Mouse (Mus musculus): ENCODE data around the gene Cacna1d. TPM values are rescaled to one million over a fixed set of nuclear protein-coding genes. Genes with fewer than 3 reads are reported as not detected.

Cacna1d gene
- 7.0 and 7.4 TPM in 2 replicates for polyA plus RNA-seq (2015; fragmentation: Nextera tagmentation; extraction: Ambion mirVana)

- H3K27me3 ChIP-seq: no peaks in the 10 kb centered on the region
- H3K4me2 ChIP-seq: no peak within 1 kb of the TSS
- peaks cover 8% of the 10 kb centered on the region; the same call in 1 of the 2 replicates for H3K4me1 ChIP-seq (replicated peaks)
- no peak for ATAC-seq (ENCODE audit: low read depth)
- 92% methylated on average over 9 of the region's 9 CpGs for WGBS
- no peak within 1 kb of the TSS for H3K4me3 ChIP-seq
- no peak within 1 kb of the TSS for H3K27ac ChIP-seq (replicated peaks)
- H3K36me3 ChIP-seq: peaks cover 71% of the 10 kb centered on the region
- no peak within 1 kb of the TSS for H3K9ac ChIP-seq
- H3K9me3 ChIP-seq: no peaks in the 10 kb centered on the region
Measured at GRCm38 (mm10) chr14:30491342-30491741, at the start of gene Cacna1d. Gene Cacna1d (minus strand): TSS chr14:30491455.

- 86% methylated on average over 6 of the region's 6 CpGs for WGBS
- no peak overlapping the region for H3K4me2 ChIP-seq
- no peaks in the 10 kb centered on the region for H3K9me3 ChIP-seq
- H3K9ac ChIP-seq: no peak overlapping the region
- no peaks in the 10 kb centered on the region for H3K4me1 ChIP-seq (replicated peaks)
- H3K27ac ChIP-seq (replicated peaks): no peak overlapping the region
- 0 out of 2 replicates have a peak, but pooled peaks cover 3% of the 10 kb centered on the region for H3K36me3 ChIP-seq
- no peak overlapping the region for H3K4me3 ChIP-seq
- no peaks in the 10 kb centered on the region for H3K27me3 ChIP-seq
- no peak for ATAC-seq (ENCODE audit: low read depth)
Measured at GRCm38 (mm10) chr14:30533780-30534450, 42.7 kb upstream of the Cacna1d start.

DNA sequence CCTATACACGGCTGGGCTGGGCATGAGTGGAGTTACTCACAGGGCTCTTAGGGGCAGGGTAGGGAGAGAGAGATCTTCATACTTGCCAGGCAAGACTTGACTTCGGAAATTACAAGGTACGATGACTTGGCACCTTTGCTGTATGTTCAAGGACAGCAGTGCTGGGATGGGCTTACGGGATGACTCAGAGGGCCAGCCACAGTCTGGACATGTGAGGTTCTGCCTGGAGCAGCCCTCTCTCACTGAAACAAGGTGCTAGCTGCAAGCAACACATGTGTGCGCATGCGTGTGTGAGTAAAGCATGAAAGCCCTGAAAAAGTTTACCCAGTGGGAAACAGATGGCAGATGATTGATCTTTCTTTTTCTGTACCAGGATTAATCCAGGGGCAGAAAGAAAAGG is 40.6 kb upstream of the Cacna1d start:
- Histone ChIP-seq H3K9ac (no peak overlapping the region), H3K4me3 (no peak overlapping the region), H3K9me3 (no peaks in the 10 kb centered on the region), H3K27ac (replicated peaks) (no peak overlapping the region), H3K36me3 (peaks cover 11% of the 10 kb centered on the region), H3K4me1 (replicated peaks) (no peaks in the 10 kb centered on the region; the same call in 1 of the 2 replicates), H3K4me2 (no peak overlapping the region), H3K27me3 (no peaks in the 10 kb centered on the region)
- no peak for ATAC-seq (ENCODE audit: low read depth)
- 94% methylated on average over 6 of the region's 6 CpGs for WGBS

DNA sequence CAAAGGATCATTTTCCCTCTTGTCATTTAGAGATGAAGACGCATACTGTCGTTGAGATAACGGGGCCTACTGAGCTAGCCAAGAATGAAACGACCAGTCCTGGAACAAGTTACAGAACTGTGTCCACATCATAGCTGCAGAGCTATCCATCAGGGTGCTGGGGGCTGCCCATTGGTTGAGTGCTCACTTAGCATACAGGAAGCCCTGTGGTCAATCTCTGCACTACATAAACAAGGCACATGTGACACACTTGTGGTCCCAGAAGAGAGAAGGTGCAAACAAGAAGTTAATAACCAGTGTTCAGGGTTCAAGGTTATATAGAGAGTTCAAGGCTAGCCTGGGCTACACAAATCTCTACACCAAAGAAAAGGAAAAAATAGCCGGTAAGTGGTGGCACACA is 40.2 kb upstream of the Cacna1d start:
- ATAC-seq (ENCODE audit: low read depth): no peak
- Histone ChIP-seq H3K36me3 (peaks cover 14% of the 10 kb centered on the region), H3K27me3 (no peaks in the 10 kb centered on the region), H3K4me2 (no peak overlapping the region), H3K4me1 (replicated peaks) (no peaks in the 10 kb centered on the region; the same call in 1 of the 2 replicates), H3K9me3 (no peaks in the 10 kb centered on the region), H3K9ac (no peak overlapping the region), H3K27ac (replicated peaks) (no peak overlapping the region), H3K4me3 (no peak overlapping the region)
- 88% methylated on average over 5 of the region's 5 CpGs for whole genome bisulfite sequencing

- Histone ChIP-seq H3K27ac (replicated peaks) (no peak overlapping the region), H3K9me3 (no peaks in the 10 kb centered on the region), H3K36me3 (peaks cover 20% of the 10 kb centered on the region), H3K4me1 (replicated peaks) (no peaks in the 10 kb centered on the region; the same call in 1 of the 2 replicates), H3K4me2 (no peak overlapping the region), H3K4me3 (no peak overlapping the region), H3K9ac (no peak overlapping the region), H3K27me3 (no peaks in the 10 kb centered on the region)
- WGBS: 66% methylated on average over 8 of the region's 8 CpGs
- ATAC-seq (ENCODE audit: low read depth): no peak
Measured at GRCm38 (mm10) chr14:30530726-30531269, 39.5 kb upstream of the Cacna1d start.

GRCm38 (mm10) chr14:30529454-30529853 is 38.2 kb upstream of the Cacna1d start:
- WGBS: 92% methylated on average over 12 of the region's 12 CpGs
- Histone ChIP-seq H3K36me3 (peaks cover 33% of the 10 kb centered on the region), H3K9me3 (no peaks in the 10 kb centered on the region), H3K4me2 (no peak overlapping the region), H3K9ac (no peak overlapping the region), H3K4me1 (replicated peaks) (no peaks in the 10 kb centered on the region; the same call in 1 of the 2 replicates), H3K27me3 (no peaks in the 10 kb centered on the region), H3K4me3 (no peak overlapping the region), H3K27ac (replicated peaks) (no peak overlapping the region)
- ATAC-seq (ENCODE audit: low read depth): no peak

DNA sequence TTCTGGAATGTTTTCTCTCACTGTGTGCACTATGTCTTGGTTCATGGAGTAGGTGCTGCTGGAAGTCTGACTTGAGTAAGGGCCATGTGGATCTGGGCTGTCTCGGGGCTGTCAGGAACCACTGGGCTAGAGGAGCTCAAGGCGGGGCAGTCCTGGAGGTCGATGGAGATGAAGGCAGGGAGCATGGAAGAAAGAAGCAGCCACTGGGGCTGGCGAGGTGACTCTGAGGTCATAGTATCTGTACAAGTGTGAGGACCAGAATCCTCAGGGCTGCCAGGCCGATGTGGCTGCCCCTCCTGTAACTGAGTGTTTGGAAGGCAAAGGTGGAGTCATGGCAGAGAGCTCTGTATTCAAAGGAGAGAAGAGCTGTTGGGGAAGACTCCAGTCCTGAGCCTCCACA is 37.7 kb upstream of the Cacna1d start:
- Histone ChIP-seq H3K4me3 (no peak overlapping the region), H3K36me3 (peaks cover 35% of the 10 kb centered on the region), H3K27ac (replicated peaks) (no peak overlapping the region), H3K9ac (no peak overlapping the region), H3K9me3 (no peaks in the 10 kb centered on the region), H3K4me1 (replicated peaks) (no peaks in the 10 kb centered on the region; the same call in 1 of the 2 replicates), H3K4me2 (no peak overlapping the region), H3K27me3 (no peaks in the 10 kb centered on the region)
- no peak for ATAC-seq (ENCODE audit: low read depth)
- WGBS: 92% methylated on average over 5 of the region's 5 CpGs

DNA sequence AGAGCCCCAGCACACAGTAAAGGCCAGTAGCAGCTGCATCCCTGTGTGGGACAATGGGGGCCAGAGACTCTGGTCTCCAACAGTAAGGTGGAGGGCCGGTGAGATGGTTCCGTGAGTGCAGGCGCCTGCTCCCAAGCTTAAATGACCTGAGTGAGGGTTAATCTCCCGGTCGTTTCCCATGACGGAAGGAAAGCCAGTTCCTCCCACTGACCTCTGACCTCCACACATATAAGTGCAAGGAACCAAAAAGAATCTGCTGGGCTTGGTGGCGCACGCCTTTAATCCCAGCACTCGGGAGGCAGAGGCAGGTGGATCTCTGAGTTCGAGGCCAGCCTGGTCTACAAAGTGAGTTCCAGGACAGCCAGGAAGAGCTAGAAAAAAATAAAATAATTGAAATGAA is 37.1 kb upstream of the Cacna1d start:
- H3K36me3 ChIP-seq: peaks cover 41% of the 10 kb centered on the region
- no peak for ATAC-seq (ENCODE audit: low read depth)

DNA sequence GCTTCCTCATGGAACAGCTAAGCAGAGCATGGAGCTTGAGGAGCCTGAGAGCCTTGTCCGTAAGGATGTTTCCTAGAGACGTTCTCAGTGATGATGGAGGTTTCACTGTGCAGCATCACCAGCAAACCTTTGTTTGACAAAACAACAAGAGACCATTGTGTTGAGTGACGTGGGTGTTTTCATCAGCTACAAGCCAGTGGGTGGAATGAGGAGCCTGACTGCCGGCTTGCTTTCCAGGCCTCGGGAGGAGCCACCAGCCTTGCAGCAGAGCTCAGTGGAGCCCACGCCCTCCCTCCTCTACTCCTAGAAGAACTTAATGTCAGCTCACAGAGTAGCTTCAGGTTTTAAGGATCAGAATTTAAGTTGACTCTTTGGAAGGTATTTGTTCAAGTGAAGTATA is 32.1 kb upstream of the Cacna1d start:
- WGBS: 79% methylated on average over 6 of the region's 6 CpGs
- Histone ChIP-seq H3K27ac (replicated peaks) (no peak overlapping the region), H3K9ac (no peak overlapping the region), H3K4me3 (no peak overlapping the region), H3K9me3 (no peaks in the 10 kb centered on the region), H3K36me3 (peaks cover 86% of the 10 kb centered on the region), H3K27me3 (no peaks in the 10 kb centered on the region), H3K4me2 (no peak overlapping the region), H3K4me1 (replicated peaks) (no peaks in the 10 kb centered on the region; the same call in 1 of the 2 replicates)
- ATAC-seq (ENCODE audit: low read depth): no peak

More for the DNA sequence above, 37.1 kb upstream of the Cacna1d start:
- Histone ChIP-seq H3K4me1 (replicated peaks) (no peaks in the 10 kb centered on the region; the same call in 1 of the 2 replicates), H3K4me3 (no peak overlapping the region), H3K9ac (no peak overlapping the region), H3K27ac (replicated peaks) (no peak overlapping the region), H3K9me3 (no peaks in the 10 kb centered on the region), H3K4me2 (no peak overlapping the region), H3K27me3 (no peaks in the 10 kb centered on the region)
- WGBS: 87% methylated on average over 10 of the region's 10 CpGs

GRCm38 (mm10) chr14:30519323-30519722 is 28.1 kb upstream of the Cacna1d start:
- no peaks in the 10 kb centered on the region for H3K27me3 ChIP-seq
- 87% methylated on average over 5 of the region's 5 CpGs for WGBS
- ATAC-seq (ENCODE audit: low read depth): no peak
- H3K9me3 ChIP-seq: no peaks in the 10 kb centered on the region
- no peak overlapping the region for H3K27ac ChIP-seq (replicated peaks)
- no peak overlapping the region for H3K4me2 ChIP-seq
- no peak overlapping the region for H3K4me3 ChIP-seq
- peaks cover 67% of the 10 kb centered on the region for H3K36me3 ChIP-seq
- H3K4me1 ChIP-seq (replicated peaks): no peaks in the 10 kb centered on the region
- H3K9ac ChIP-seq: no peak overlapping the region

GRCm38 (mm10) chr14:30515931-30516723 is 24.9 kb upstream of the Cacna1d start:
- H3K27me3 ChIP-seq: no peaks in the 10 kb centered on the region
- H3K36me3 ChIP-seq: peaks cover 58% of the 10 kb centered on the region
- H3K9me3 ChIP-seq: no peaks in the 10 kb centered on the region
- no peak for ATAC-seq (ENCODE audit: low read depth)
- no peaks in the 10 kb centered on the region for H3K4me1 ChIP-seq (replicated peaks)
- no peak overlapping the region for H3K4me2 ChIP-seq
- H3K9ac ChIP-seq: no peak overlapping the region
- no peak overlapping the region for H3K4me3 ChIP-seq
- H3K27ac ChIP-seq (replicated peaks): no peak overlapping the region
- WGBS: 90% methylated on average over 13 of the region's 13 CpGs

- 90% methylated on average over 5 of the region's 5 CpGs for WGBS
- H3K4me1 ChIP-seq (replicated peaks): no peaks in the 10 kb centered on the region
- peaks cover 51% of the 10 kb centered on the region for H3K36me3 ChIP-seq
- H3K9me3 ChIP-seq: no peaks in the 10 kb centered on the region
- no peak overlapping the region for H3K9ac ChIP-seq
- H3K4me3 ChIP-seq: no peak overlapping the region
- H3K27ac ChIP-seq (replicated peaks): no peak overlapping the region
- H3K27me3 ChIP-seq: no peaks in the 10 kb centered on the region
- no peak for ATAC-seq (ENCODE audit: low read depth)
- H3K4me2 ChIP-seq: no peak overlapping the region
Measured at GRCm38 (mm10) chr14:30512896-30513295, 21.6 kb upstream of the Cacna1d start.
